Mouse (Mus musculus) lung, embryonic 14.5 days (tissue): ENCODE results near the gene Iqck. TPM values are rescaled to one million over a fixed set of nuclear protein-coding genes. Genes with fewer than 3 reads are reported as not detected.

Experiments used
- ATAC-seq: fragments of 200-750 bp; cut with Nextera tagmentation; 2 replicates; pipeline ENCODE4 v1.8.0; 2017; ENCODE audit warnings: mild to moderate bottlenecking, moderate TSS enrichment, moderate library complexity; ENCODE audit not compliant: insufficient read depth
- DNase-seq: peaks from one replicate; pipeline ENCODE4 v3.0.0-alpha.2; 2015
- H3K27ac ChIP-seq: fragments of 300-500 bp; sonication (generic); 2 replicates; pipeline ENCODE4 v1.5.1; 2014; ENCODE audit warnings: low read depth, mild to moderate bottlenecking, moderate library complexity
- H3K27me3 ChIP-seq: fragments of 300-500 bp; sonication (generic); 2 replicates; pipeline ENCODE4 v1.6.1; 2014; ENCODE audit warnings: low read length, control low read depth; ENCODE audit not compliant: insufficient read depth
- H3K36me3 ChIP-seq: fragments of 300-500 bp; sonication (generic); 2 replicates; pipeline ENCODE4 v1.6.1; 2014; ENCODE audit warnings: control low read depth; ENCODE audit not compliant: insufficient read depth
- H3K4me1 ChIP-seq: fragments of 300-500 bp; sonication (generic); 2 replicates; pipeline ENCODE4 v1.6.1; 2014; ENCODE audit warnings: antibody characterized with exemption, control low read depth; ENCODE audit not compliant: insufficient read depth
- H3K4me2 ChIP-seq: fragments of 300-500 bp; sonication (generic); 2 replicates; pipeline ENCODE4 v1.6.1; 2014; ENCODE audit warnings: mild to moderate bottlenecking
- H3K4me3 ChIP-seq: fragments of 300-500 bp; sonication (generic); 2 replicates; pipeline ENCODE4 v1.5.1; 2014; ENCODE audit warnings: low read depth, low read length
- H3K9ac ChIP-seq: fragments of 300-500 bp; sonication (generic); 2 replicates; pipeline ENCODE4 v1.6.1; 2014
- H3K9me3 ChIP-seq: fragments of 300-500 bp; sonication (generic); 2 replicates; pipeline ENCODE4 v1.6.1; 2016; ENCODE audit warnings: low read depth, low read length, control low read depth
- CTCF ChIP-seq: IDR thresholded peaks from 2 replicates; pipeline ENCODE4 v1.5.1; 2016; ENCODE audit warnings: antibody characterized with exemption, low read depth
- WGBS: fragments of 180-500 bp; shearing (Covaris S2); extraction: QIAGEN DNeasy Blood & Tissue Kit; methylation state at CpG from one replicate; pipeline ENCODE4 v1.1.7; 2014; 5-methylcytosine and 5-hydroxymethylcytosine counted together
- polyA plus RNA-seq: library from polyadenylated mRNA; unstranded; fragments of >200 nt; fragmentation: Nextera tagmentation; extraction: Ambion mirVana; gene quantifications from 2 replicates; pipeline ENCODE4 v1.2.1, GENCODE M21; 2014

Gene Iqck
- polyA plus RNA-seq, 1 experiment from 2014 or later: 3.2 TPM

GRCm38 (mm10) chr7:118841796-118842195 is 13.8 kb upstream of the Iqck start:
- peaks cover 72% of the 10 kb centered on the region for H3K36me3 ChIP-seq
- no peak overlapping the region for H3K9ac ChIP-seq

DNA sequence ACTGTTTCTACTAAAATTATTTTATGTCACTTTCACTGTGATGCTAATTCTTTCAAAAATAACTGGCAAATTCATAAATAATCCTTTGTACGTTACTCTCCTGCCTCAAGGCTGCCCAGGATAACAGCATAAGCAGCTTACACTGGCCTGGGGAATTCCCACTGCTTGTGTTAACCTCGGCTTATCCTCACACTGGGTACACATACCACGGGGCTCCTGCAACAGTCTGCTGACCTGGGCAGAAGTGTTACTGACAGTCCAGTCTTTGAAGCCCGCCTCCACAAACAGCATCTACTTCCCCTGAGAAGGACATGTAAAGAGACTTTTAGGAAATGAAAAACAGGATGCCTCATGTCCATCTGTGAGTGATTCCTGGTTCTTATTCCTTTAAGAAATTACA is 12.6 kb upstream of the Iqck start:
- H3K36me3 ChIP-seq: peaks cover 76% of the 10 kb centered on the region
- no peak overlapping the region for H3K4me3 ChIP-seq
- no peak overlapping the region for H3K9ac ChIP-seq
- DNase-seq: no peak
- no peaks in the 10 kb centered on the region for H3K9me3 ChIP-seq
- no peaks in the 10 kb centered on the region for H3K4me1 ChIP-seq
- no peak overlapping the region for H3K27ac ChIP-seq
- H3K27me3 ChIP-seq: no peaks in the 10 kb centered on the region
- H3K4me2 ChIP-seq: no peak overlapping the region
- ATAC-seq: no peak
- no peak for TF ChIP-seq CTCF
- WGBS: 64% methylated on average over 4 of the region's 4 CpGs

More at GRCm38 (mm10) chr7:118841796-118842195, 13.8 kb upstream of the Iqck start:
- H3K9me3 ChIP-seq: no peaks in the 10 kb centered on the region
- H3K4me1 ChIP-seq: no peaks in the 10 kb centered on the region
- H3K27me3 ChIP-seq: no peaks in the 10 kb centered on the region
- DNase-seq (no peak), ATAC-seq (no peak)
- no peak overlapping the region for H3K4me2 ChIP-seq
- H3K4me3 ChIP-seq: no peak overlapping the region
- no peak; the same call in 1 of the 2 replicates for TF ChIP-seq CTCF
- WGBS: 34% methylated on average over 1 of the region's 1 CpGs
- H3K27ac ChIP-seq: no peak overlapping the region

- no peaks in the 10 kb centered on the region for H3K4me1 ChIP-seq
- 72% methylated on average over 5 of the region's 5 CpGs for WGBS
- no peak overlapping the region for H3K4me2 ChIP-seq
- no peak for ATAC-seq
- H3K36me3 ChIP-seq: peaks cover 85% of the 10 kb centered on the region
- no peak overlapping the region for H3K27ac ChIP-seq
- H3K9ac ChIP-seq: no peak overlapping the region
- no peaks in the 10 kb centered on the region for H3K9me3 ChIP-seq
- no peaks in the 10 kb centered on the region for H3K27me3 ChIP-seq
- no peak for TF ChIP-seq CTCF
- no peak overlapping the region for H3K4me3 ChIP-seq
- DNase-seq: no peak
These were observed 10.4 kb upstream of the Iqck start for GRCm38 (mm10) chr7:118845141-118845540.

GRCm38 (mm10) chr7:118846329-118846728 is 9.2 kb upstream of the Iqck start:
- H3K27me3 ChIP-seq: no peaks in the 10 kb centered on the region
- no peak overlapping the region for H3K4me2 ChIP-seq
- H3K9me3 ChIP-seq: no peaks in the 10 kb centered on the region
- no peak for ATAC-seq
- DNase-seq: no peak
- WGBS: 89% methylated on average over 4 of the region's 4 CpGs
- H3K4me3 ChIP-seq: no peak overlapping the region
- TF ChIP-seq CTCF: no peak
- H3K9ac ChIP-seq: no peak overlapping the region
- no peaks in the 10 kb centered on the region for H3K4me1 ChIP-seq
- no peak overlapping the region for H3K27ac ChIP-seq
- H3K36me3 ChIP-seq: peaks cover 91% of the 10 kb centered on the region

GRCm38 (mm10) chr7:118848796-118849195 is 6.8 kb upstream of the Iqck start:
- TF ChIP-seq CTCF: no peak
- 66% methylated on average over 10 of the region's 10 CpGs for WGBS
- ATAC-seq (peak; percentile 77; the same call in 1 of the 2 replicates), DNase-seq (peak; percentile 72)
- no peak overlapping the region for H3K4me2 ChIP-seq
- H3K4me1 ChIP-seq: no peaks in the 10 kb centered on the region
- H3K27me3 ChIP-seq: no peaks in the 10 kb centered on the region
- no peaks in the 10 kb centered on the region for H3K9me3 ChIP-seq
- peak overlapping the region; percentile 30; the same call in 1 of the 2 replicates for H3K27ac ChIP-seq
- no peak overlapping the region for H3K9ac ChIP-seq
- H3K36me3 ChIP-seq: peaks cover 95% of the 10 kb centered on the region
- H3K4me3 ChIP-seq: no peak overlapping the region

- ATAC-seq: peak; percentile 28; the same call in 1 of the 2 replicates
- no peaks in the 10 kb centered on the region for H3K4me1 ChIP-seq
- no peaks in the 10 kb centered on the region for H3K27me3 ChIP-seq
- no peak for DNase-seq
- H3K4me3 ChIP-seq: no peak overlapping the region
- H3K27ac ChIP-seq: peak overlapping the region; percentile 30; the same call in 1 of the 2 replicates
- H3K9ac ChIP-seq: no peak overlapping the region
- WGBS: 73% methylated on average over 5 of the region's 5 CpGs
- TF ChIP-seq CTCF: no peak
- H3K36me3 ChIP-seq: peaks cover 86% of the 10 kb centered on the region
- no peaks in the 10 kb centered on the region for H3K9me3 ChIP-seq
- H3K4me2 ChIP-seq: no peak overlapping the region
These were observed 5.9 kb upstream of the Iqck start for GRCm38 (mm10) chr7:118849543-118850250.

GRCm38 (mm10) chr7:118850676-118851290 is 4.8 kb upstream of the Iqck start:
- H3K27ac ChIP-seq: no peak overlapping the region

More at GRCm38 (mm10) chr7:118850676-118851290, 4.8 kb upstream of the Iqck start:
- H3K36me3 ChIP-seq: peaks cover 75% of the 10 kb centered on the region
- TF ChIP-seq CTCF: no peak
- DNase-seq: peak; percentile 30
- H3K9ac ChIP-seq: no peak overlapping the region
- 78% methylated on average over 9 of the region's 9 CpGs for WGBS
- no peaks in the 10 kb centered on the region for H3K27me3 ChIP-seq
- H3K9me3 ChIP-seq: no peaks in the 10 kb centered on the region
- H3K4me2 ChIP-seq: no peak overlapping the region
- no peak for ATAC-seq
- H3K4me1 ChIP-seq: no peaks in the 10 kb centered on the region
- H3K4me3 ChIP-seq: no peak overlapping the region
